Mouse (Mus musculus) stomach, postnatal 0 days (tissue): Measurements from ENCODE around the gene Urb2. TPM values are rescaled to one million over a fixed set of nuclear protein-coding genes. Genes with fewer than 3 reads are reported as not detected.
A peak's percentile ranks its signal among the peaks of the same experiment; 100 is the strongest.

Experiments used
- ATAC-seq: fragments of 200-750 bp; cut with Nextera tagmentation; 2 replicates; pipeline ENCODE4 v1.8.0; 2017; ENCODE audit not compliant: low FRiP score, low TSS enrichment
- DNase-seq: peaks from one replicate; pipeline ENCODE4 v3.0.0-alpha.2; 2016; ENCODE audit warnings: low spot score
- H3K27ac ChIP-seq: fragments of 300-500 bp; sonication (generic); replicated peaks from 2 replicates; pipeline ENCODE4 v1.5.1; 2014; ENCODE audit warnings: mild to moderate bottlenecking, control low read depth
- H3K27me3 ChIP-seq: fragments of 300-500 bp; sonication (generic); 2 replicates; pipeline ENCODE4 v1.6.1; 2014; ENCODE audit warnings: low read length; ENCODE audit not compliant: control insufficient read depth, insufficient read depth
- H3K36me3 ChIP-seq: fragments of 300-500 bp; sonication (generic); 2 replicates; pipeline ENCODE4 v1.6.1; 2014; ENCODE audit warnings: low read length, mixed read lengths; ENCODE audit not compliant: control insufficient read depth, insufficient read depth
- H3K4me1 ChIP-seq: fragments of 300-500 bp; sonication (generic); replicated peaks from 2 replicates; pipeline ENCODE4 v1.6.1; 2014; ENCODE audit warnings: antibody characterized with exemption; ENCODE audit not compliant: control insufficient read depth, insufficient read depth
- H3K4me2 ChIP-seq: fragments of 300-500 bp; sonication (generic); replicated peaks from 2 replicates; pipeline ENCODE4 v1.6.1; 2014; ENCODE audit warnings: low read depth, mild to moderate bottlenecking, control low read depth, moderate library complexity
- H3K4me3 ChIP-seq: fragments of 300-500 bp; sonication (generic); 2 replicates; pipeline ENCODE4 v1.5.1; 2014; ENCODE audit warnings: low read depth, low read length, control low read depth
- H3K9ac ChIP-seq: fragments of 300-500 bp; sonication (generic); 2 replicates; pipeline ENCODE4 v1.6.1; 2014; ENCODE audit warnings: mild to moderate bottlenecking, low read length, control low read depth, mixed read lengths
- H3K9me3 ChIP-seq: fragments of 300-500 bp; sonication (generic); 2 replicates; pipeline ENCODE4 v1.6.1; 2016; ENCODE audit warnings: low read length; ENCODE audit not compliant: control insufficient read depth
- CTCF ChIP-seq: IDR thresholded peaks from 2 replicates; pipeline ENCODE4 v1.5.1; 2016; ENCODE audit warnings: antibody characterized with exemption, low read depth, mild to moderate bottlenecking, moderate library complexity
- EP300 ChIP-seq: optimal IDR thresholded peaks from 2 replicates; pipeline ENCODE3; 2016; ENCODE audit warnings: antibody characterized with exemption
- WGBS: fragments of 180-500 bp; shearing (Covaris S2); extraction: QIAGEN DNeasy Blood & Tissue Kit; methylation state at CpG from one replicate; pipeline ENCODE4 v1.1.7; 2014; 5-methylcytosine and 5-hydroxymethylcytosine counted together
- polyA plus RNA-seq: library from polyadenylated mRNA; unstranded; fragments of >200 nt; fragmentation: Nextera tagmentation; extraction: Ambion mirVana; gene quantifications from 2 replicates; pipeline ENCODE4 v1.2.1, GENCODE M21; 2015

Urb2 gene
- polyA plus RNA-seq, 1 experiment from 2014 or later = 1.2 TPM

- ATAC-seq (no peak), DNase-seq (no peak)
- Histone ChIP-seq H3K4me1 (peaks cover 4% of the 10 kb centered on the region; the same call in 1 of the 2 replicates), H3K36me3 (no peaks in the 10 kb centered on the region), H3K9ac (no peak overlapping the region), H3K4me3 (no peak overlapping the region), H3K9me3 (no peaks in the 10 kb centered on the region), H3K4me2 (no peak overlapping the region), H3K27me3 (no peaks in the 10 kb centered on the region), H3K27ac (no peak overlapping the region)
- WGBS = 68% methylated on average over 13 of the region's 13 CpGs
- no peak for TF ChIP-seq CTCF
- TF ChIP-seq EP300 = no peak
These were observed 30.8 kb upstream of the Urb2 start for GRCm38 (mm10) chr8:123990277-123991049.

- H3K9ac ChIP-seq = no peak overlapping the region
- WGBS = 69% methylated on average over 8 of the region's 8 CpGs
- ATAC-seq (peak; percentile 20; the same call in 1 of the 2 replicates), DNase-seq (peak; percentile 64)
- H3K4me2 ChIP-seq = no peak overlapping the region
- peaks cover 4% of the 10 kb centered on the region; the same call in 1 of the 2 replicates for H3K4me1 ChIP-seq
- H3K4me3 ChIP-seq = no peak overlapping the region
- peaks cover 5% of the 10 kb centered on the region for H3K36me3 ChIP-seq
- TF ChIP-seq CTCF (peak; percentile 76), EP300 (no peak)
- H3K27me3 ChIP-seq = no peaks in the 10 kb centered on the region
- H3K27ac ChIP-seq = no peak overlapping the region
- H3K9me3 ChIP-seq = no peaks in the 10 kb centered on the region
These were observed 28.7 kb upstream of the Urb2 start for GRCm38 (mm10) chr8:123992587-123992986.

- ATAC-seq (peak; percentile 47; the same call in 1 of the 2 replicates), DNase-seq (peak; percentile 36)
- H3K4me2 ChIP-seq = no peak overlapping the region
- H3K27ac ChIP-seq = peak overlapping the region; percentile 79
- no peak for TF ChIP-seq CTCF
- TF ChIP-seq EP300 = no peak
- H3K4me3 ChIP-seq = no peak overlapping the region
- H3K9ac ChIP-seq = no peak overlapping the region
- no peaks in the 10 kb centered on the region for H3K9me3 ChIP-seq
- peaks cover 4% of the 10 kb centered on the region; the same call in 1 of the 2 replicates for H3K4me1 ChIP-seq
- H3K27me3 ChIP-seq = no peaks in the 10 kb centered on the region
- WGBS = 54% methylated on average over 5 of the region's 5 CpGs
- peaks cover 5% of the 10 kb centered on the region for H3K36me3 ChIP-seq
These were observed 27.7 kb upstream of the Urb2 start for GRCm38 (mm10) chr8:123993597-123993996.

- DNase-seq (peak; percentile 52), ATAC-seq (peak; percentile 86)
- Histone ChIP-seq H3K27ac (peak overlapping the region; percentile 79), H3K36me3 (peaks cover 5% of the 10 kb centered on the region), H3K9me3 (no peaks in the 10 kb centered on the region), H3K4me1 (peaks cover 4% of the 10 kb centered on the region; the same call in 1 of the 2 replicates), H3K4me2 (no peak overlapping the region), H3K9ac (no peak overlapping the region), H3K4me3 (no peak overlapping the region), H3K27me3 (no peaks in the 10 kb centered on the region)
- TF ChIP-seq EP300 (peak; percentile 95), CTCF (no peak)
- WGBS = 58% methylated on average over 3 of the region's 3 CpGs
These were observed 27.3 kb upstream of the Urb2 start for GRCm38 (mm10) chr8:123993997-123994396.

GRCm38 (mm10) chr8:123999568-123999967, 21.7 kb upstream of the Urb2 start:
- DNase-seq = no peak
- H3K4me2 ChIP-seq = no peak overlapping the region
- H3K9me3 ChIP-seq = no peaks in the 10 kb centered on the region
- no peak overlapping the region for H3K4me3 ChIP-seq
- no peaks in the 10 kb centered on the region for H3K27me3 ChIP-seq
- 74% methylated on average over 2 of the region's 2 CpGs for WGBS
- no peak overlapping the region for H3K9ac ChIP-seq
- peaks cover 12% of the 10 kb centered on the region for H3K36me3 ChIP-seq
- no peaks in the 10 kb centered on the region for H3K4me1 ChIP-seq
- H3K27ac ChIP-seq = 0 out of 2 replicates have a peak overlapping the region, but pooled peaks have one; percentile 30
- ATAC-seq = no peak
- TF ChIP-seq EP300 = no peak
- no peak for TF ChIP-seq CTCF

GRCm38 (mm10) chr8:124002546-124003108, 18.7 kb upstream of the Urb2 start:
- 80% methylated on average over 10 of the region's 10 CpGs for WGBS
- Histone ChIP-seq H3K4me3 (no peak overlapping the region), H3K9ac (no peak overlapping the region), H3K27ac (no peak overlapping the region), H3K27me3 (no peaks in the 10 kb centered on the region), H3K36me3 (peaks cover 13% of the 10 kb centered on the region; the same call in 1 of the 2 replicates), H3K9me3 (no peaks in the 10 kb centered on the region), H3K4me2 (no peak overlapping the region), H3K4me1 (no peaks in the 10 kb centered on the region)
- DNase-seq (no peak), ATAC-seq (peak; percentile 49; the same call in 1 of the 2 replicates)
- 0 out of 2 replicates have a peak, but pooled peaks have one; percentile 1 for TF ChIP-seq CTCF
- TF ChIP-seq EP300 = no peak
